Mouse (Mus musculus) midbrain, embryonic 12.5 days (tissue): ENCODE measurements around the gene Ccdc15. TPM values are rescaled to one million over a fixed set of nuclear protein-coding genes. Genes with fewer than 3 reads are reported as not detected.
"Not testable (repeated sequence)": the region's sequence is repeated elsewhere in the genome, so short reads cannot be mapped to it uniquely, and the experiment has no call there.

ENCODE experiments used
- ATAC-seq: fragments of 200-750 bp; cut with Nextera tagmentation; 2 replicates; pipeline ENCODE4 v1.8.0; 2017; ENCODE audit warnings: low read depth, moderate TSS enrichment, moderate library complexity; ENCODE audit not compliant: low FRiP score
- H3K27ac ChIP-seq: fragments of 300-500 bp; sonication (generic); replicated peaks from 2 replicates; pipeline ENCODE4 v1.5.1; 2016; ENCODE audit warnings: mild to moderate bottlenecking
- H3K27me3 ChIP-seq: fragments of 300-500 bp; sonication (generic); 2 replicates; pipeline ENCODE4 v1.6.1; 2016; ENCODE audit warnings: mild to moderate bottlenecking
- H3K36me3 ChIP-seq: fragments of 300-500 bp; sonication (generic); 2 replicates; pipeline ENCODE4 v1.6.1; 2016
- H3K4me1 ChIP-seq: fragments of 300-500 bp; sonication (generic); 2 replicates; pipeline ENCODE4 v1.6.1; 2016
- H3K4me2 ChIP-seq: fragments of 300-500 bp; sonication (generic); replicated peaks from 2 replicates; pipeline ENCODE4 v1.6.1; 2016; ENCODE audit warnings: mild to moderate bottlenecking, moderate library complexity
- H3K4me3 ChIP-seq: fragments of 300-500 bp; sonication (generic); 2 replicates; pipeline ENCODE4 v1.5.1; 2016; ENCODE audit warnings: mild to moderate bottlenecking
- H3K9ac ChIP-seq: fragments of 300-500 bp; sonication (generic); replicated peaks from 2 replicates; pipeline ENCODE4 v1.6.1; 2016; ENCODE audit warnings: mild to moderate bottlenecking, moderate library complexity
- H3K9me3 ChIP-seq: fragments of 300-500 bp; sonication (generic); 2 replicates; pipeline ENCODE4 v1.6.1; 2016; ENCODE audit warnings: mild to moderate bottlenecking
- WGBS: fragments of 180-500 bp; shearing (Covaris S2); methylation state at CpG from one replicate; pipeline ENCODE4 v1.1.7; 2016; 5-methylcytosine and 5-hydroxymethylcytosine counted together
- polyA plus RNA-seq: library from polyadenylated mRNA; unstranded; fragments of >200 nt; fragmentation: Nextera tagmentation; extraction: Ambion mirVana; gene quantifications from 2 replicates; pipeline ENCODE4 v1.2.1, GENCODE M21; 2016

The Ccdc15 gene
- polyA plus RNA-seq, 1 experiment from 2014 or later, result 13.5 TPM

DNA sequence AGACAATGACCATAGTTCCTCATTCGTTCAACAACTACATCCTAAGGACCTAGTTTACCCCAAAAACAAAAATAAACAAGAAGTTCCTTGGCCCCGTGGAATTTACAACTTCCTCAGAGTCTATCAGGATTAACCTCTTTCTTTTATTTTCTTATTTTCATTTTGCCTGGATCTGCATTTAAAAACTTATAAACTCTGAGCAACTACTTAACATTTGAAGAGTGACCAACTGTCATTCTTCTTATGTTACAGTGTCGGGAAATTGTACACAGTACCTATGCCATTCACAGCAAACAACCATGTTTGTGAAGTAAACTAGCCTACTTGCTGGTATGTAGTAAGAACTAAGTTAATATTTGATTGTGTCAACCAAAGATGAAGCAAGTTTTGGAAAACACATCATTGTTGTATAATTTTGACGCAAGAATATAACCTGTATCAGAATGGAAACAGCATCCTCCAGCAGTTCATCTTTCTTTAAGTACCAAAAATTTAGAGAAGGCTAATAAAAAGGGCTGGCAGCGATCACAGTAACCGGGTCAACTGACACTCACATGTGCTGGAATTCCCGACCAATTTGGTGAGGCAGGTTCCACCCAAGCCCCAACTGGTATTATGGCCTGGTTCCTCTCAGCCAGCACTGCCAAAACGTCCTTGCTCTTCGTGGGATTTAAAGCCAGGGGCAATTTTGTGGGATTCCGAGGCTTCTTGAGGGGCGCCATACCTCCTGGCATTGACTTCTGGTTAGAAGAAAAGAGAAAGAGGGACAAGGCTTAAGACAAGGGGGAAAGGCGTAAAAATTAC is 846 bp downstream of the Ccdc15 start:
- 24% methylated on average over 12 of the region's 12 CpGs for WGBS
- Histone ChIP-seq H3K4me3 (peak overlapping the region; percentile 81), H3K9ac (peak overlapping the region; percentile 80), H3K27me3 (no peaks in the 10 kb centered on the region), H3K4me2 (peak overlapping the region; percentile 87), H3K36me3 (peaks cover 4% of the 10 kb centered on the region; the same call in 1 of the 2 replicates), H3K9me3 (no peaks in the 10 kb centered on the region), H3K4me1 (peaks cover 11% of the 10 kb centered on the region), H3K27ac (peak overlapping the region; percentile 89)
- ATAC-seq, result peak; percentile 5; the same call in 1 of the 2 replicates

DNA sequence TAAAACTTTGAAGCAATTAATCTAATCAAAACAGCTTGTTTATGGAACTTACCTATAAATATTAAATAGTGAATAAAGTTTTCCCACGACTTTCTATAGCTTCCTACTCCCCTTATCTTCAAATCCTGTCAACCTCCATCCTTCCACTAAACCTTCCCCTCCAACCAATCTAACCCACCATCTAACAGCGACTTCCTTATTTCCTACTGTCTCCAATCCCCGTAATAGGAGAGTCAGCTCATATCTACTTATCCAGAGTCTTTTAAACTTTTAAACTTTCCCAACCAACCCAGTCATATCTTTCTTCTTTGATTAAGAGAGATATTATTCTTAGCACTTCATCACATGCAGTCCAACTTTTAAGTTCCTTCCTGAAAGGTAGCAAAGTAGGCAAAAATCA is 2.8 kb downstream of the Ccdc15 start:
- no peak overlapping the region for H3K9ac ChIP-seq
- peaks cover 11% of the 10 kb centered on the region for H3K4me1 ChIP-seq
- no peak for ATAC-seq
- WGBS, result 85% methylated on average over 3 of the region's 3 CpGs
- no peaks in the 10 kb centered on the region for H3K9me3 ChIP-seq
- no peaks in the 10 kb centered on the region for H3K27me3 ChIP-seq
- peaks cover 10% of the 10 kb centered on the region for H3K36me3 ChIP-seq
- H3K27ac ChIP-seq, result no peak overlapping the region
- H3K4me2 ChIP-seq, result no peak overlapping the region
- no peak overlapping the region for H3K4me3 ChIP-seq

GRCm38 (mm10) chr9:37329456-37329855 is 18.8 kb downstream of the Ccdc15 start:
- Histone ChIP-seq H3K4me1 (no peaks in the 10 kb centered on the region), H3K36me3 (no peaks in the 10 kb centered on the region), H3K27ac (no peak overlapping the region), H3K9ac (no peak overlapping the region), H3K27me3 (no peaks in the 10 kb centered on the region), H3K9me3 (no peaks in the 10 kb centered on the region), H3K4me2 (no peak overlapping the region), H3K4me3 (no peak overlapping the region)
- WGBS, result 47% methylated on average over 3 of the region's 3 CpGs
- ATAC-seq, result no peak

DNA sequence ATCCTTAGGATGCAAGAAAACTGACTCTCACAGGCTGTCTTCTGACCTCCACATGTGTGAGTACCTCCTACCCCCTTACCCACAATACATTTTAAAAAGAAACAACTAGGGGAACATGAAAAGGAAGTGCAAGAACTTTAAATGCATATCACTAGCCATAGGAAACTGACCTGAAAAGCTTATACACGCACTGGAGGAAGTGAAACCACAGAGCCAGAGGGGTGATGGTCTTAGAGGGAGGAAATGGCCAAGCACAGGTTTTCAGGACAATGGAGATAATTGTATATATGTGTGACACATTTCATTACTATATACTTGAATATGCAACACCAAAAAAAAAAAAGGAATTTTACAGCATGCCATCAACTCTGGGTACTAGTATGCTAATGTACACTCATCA is 46.5 kb downstream of the Ccdc15 start:
- ATAC-seq, result no peak
- H3K27me3 ChIP-seq, result no peaks in the 10 kb centered on the region
- H3K4me3 ChIP-seq, result no peak overlapping the region
- no peak overlapping the region for H3K27ac ChIP-seq
- 90% methylated on average over 1 of the region's 1 CpGs for WGBS
- no peak overlapping the region for H3K4me2 ChIP-seq
- H3K4me1 ChIP-seq, result no peaks in the 10 kb centered on the region
- 0 out of 2 replicates have a peak, but pooled peaks cover 4% of the 10 kb centered on the region for H3K36me3 ChIP-seq
- no peak overlapping the region for H3K9ac ChIP-seq
- H3K9me3 ChIP-seq, result no peaks in the 10 kb centered on the region

- WGBS, result 81% methylated on average over 1 of the region's 1 CpGs
- H3K4me1 ChIP-seq, H3K4me3 ChIP-seq, H3K9me3 ChIP-seq, H3K27me3 ChIP-seq, H3K36me3 ChIP-seq, H3K9ac ChIP-seq, ATAC-seq, H3K4me2 ChIP-seq, H3K27ac ChIP-seq: not testable (repeated sequence)
Observed at GRCm38 (mm10) chr9:37300501-37300900, 47.7 kb downstream of the Ccdc15 start.

DNA sequence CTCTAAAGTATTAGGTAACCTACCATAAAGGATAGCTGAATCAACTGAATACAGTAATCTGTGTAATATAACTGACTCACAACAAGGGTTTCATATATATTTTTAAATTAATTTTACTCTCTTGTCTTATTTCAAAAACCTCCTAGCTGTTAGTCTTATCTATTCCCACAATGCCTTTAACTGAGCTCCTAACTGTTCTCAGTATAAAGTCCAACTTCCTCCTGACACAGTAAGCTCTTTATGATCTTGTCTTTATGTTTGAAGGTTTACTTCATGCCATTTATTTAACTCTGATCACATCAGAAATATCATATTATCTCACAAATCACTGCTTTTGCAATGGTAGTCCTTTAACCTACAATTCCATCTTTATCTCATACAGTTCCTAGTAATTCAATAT is 52.6 kb downstream of the Ccdc15 start:
- Histone ChIP-seq H3K4me1 (no peaks in the 10 kb centered on the region), H3K9me3 (no peaks in the 10 kb centered on the region), H3K9ac (no peak overlapping the region), H3K4me3 (no peak overlapping the region), H3K36me3 (no peaks in the 10 kb centered on the region), H3K4me2 (no peak overlapping the region), H3K27ac (no peak overlapping the region), H3K27me3 (no peaks in the 10 kb centered on the region)
- no peak for ATAC-seq

GRCm38 (mm10) chr9:37266622-37267021 is 81.6 kb downstream of the Ccdc15 start:
- no peak for ATAC-seq
- H3K4me1 ChIP-seq, result no peaks in the 10 kb centered on the region
- no peaks in the 10 kb centered on the region for H3K27me3 ChIP-seq
- H3K4me2 ChIP-seq, result no peak overlapping the region
- H3K27ac ChIP-seq, result no peak overlapping the region
- WGBS, result 93% methylated on average over 2 of the region's 2 CpGs
- no peak overlapping the region for H3K4me3 ChIP-seq
- no peaks in the 10 kb centered on the region for H3K36me3 ChIP-seq
- no peak overlapping the region for H3K9ac ChIP-seq
- no peaks in the 10 kb centered on the region for H3K9me3 ChIP-seq

GRCm38 (mm10) chr9:37255889-37256225 is 92.4 kb downstream of the Ccdc15 start:
- peaks cover 10% of the 10 kb centered on the region for H3K4me1 ChIP-seq
- 44% methylated on average over 7 of the region's 7 CpGs for WGBS
- H3K36me3 ChIP-seq, result no peaks in the 10 kb centered on the region
- no peak overlapping the region for H3K27ac ChIP-seq
- peak; percentile 44; the same call in 1 of the 2 replicates for ATAC-seq
- no peaks in the 10 kb centered on the region for H3K9me3 ChIP-seq
- peaks cover 18% of the 10 kb centered on the region for H3K27me3 ChIP-seq
- H3K4me2 ChIP-seq, result peak overlapping the region; percentile 71
- no peak overlapping the region for H3K9ac ChIP-seq
- peak overlapping the region; percentile 43; the same call in 1 of the 2 replicates for H3K4me3 ChIP-seq

- peak within 1 kb of the TSS; percentile 71 for H3K4me2 ChIP-seq
- peak; percentile 77 for ATAC-seq
- H3K27me3 ChIP-seq, result peaks cover 18% of the 10 kb centered on the region
- peak within 1 kb of the TSS; percentile 48 for H3K9ac ChIP-seq
- H3K36me3 ChIP-seq, result no peaks in the 10 kb centered on the region
- whole genome bisulfite sequencing, result 2% methylated on average over 38 of the region's 38 CpGs
- H3K4me3 ChIP-seq, result peak within 1 kb of the TSS; percentile 43
- peaks cover 10% of the 10 kb centered on the region for H3K4me1 ChIP-seq
- no peaks in the 10 kb centered on the region for H3K9me3 ChIP-seq
- H3K27ac ChIP-seq, result no peak within 1 kb of the TSS
Observed at GRCm38 (mm10) chr9:37255149-37255888, 92.9 kb downstream of the Ccdc15 start, which contains the start of gene Slc37a2. TSS of gene Slc37a2 (minus strand) at chr9:37255738.

GRCm38 (mm10) chr9:37254531-37255110 is 93.6 kb downstream of the Ccdc15 start:
- H3K9ac ChIP-seq, result no peak overlapping the region; the same call in 1 of the 2 replicates
- H3K27me3 ChIP-seq, result peaks cover 18% of the 10 kb centered on the region
- H3K4me3 ChIP-seq, result peak overlapping the region; percentile 43; the same call in 1 of the 2 replicates
- peaks cover 10% of the 10 kb centered on the region for H3K4me1 ChIP-seq
- H3K9me3 ChIP-seq, result no peaks in the 10 kb centered on the region
- H3K36me3 ChIP-seq, result no peaks in the 10 kb centered on the region
- WGBS, result 17% methylated on average over 6 of the region's 6 CpGs
- H3K4me2 ChIP-seq, result peak overlapping the region; percentile 71
- peak; percentile 27 for ATAC-seq
- H3K27ac ChIP-seq, result no peak overlapping the region

- H3K27ac ChIP-seq, result no peak overlapping the region
- H3K9me3 ChIP-seq, result no peaks in the 10 kb centered on the region
- H3K36me3 ChIP-seq, result no peaks in the 10 kb centered on the region
- H3K4me3 ChIP-seq, result no peak overlapping the region
- WGBS, result 88% methylated on average over 6 of the region's 6 CpGs
- peaks cover 12% of the 10 kb centered on the region; the same call in 1 of the 2 replicates for H3K27me3 ChIP-seq
- no peak for ATAC-seq
- H3K9ac ChIP-seq, result no peak overlapping the region
- peaks cover 8% of the 10 kb centered on the region for H3K4me1 ChIP-seq
- H3K4me2 ChIP-seq, result no peak overlapping the region
Observed at GRCm38 (mm10) chr9:37250631-37251030, 97.6 kb downstream of the Ccdc15 start.

DNA sequence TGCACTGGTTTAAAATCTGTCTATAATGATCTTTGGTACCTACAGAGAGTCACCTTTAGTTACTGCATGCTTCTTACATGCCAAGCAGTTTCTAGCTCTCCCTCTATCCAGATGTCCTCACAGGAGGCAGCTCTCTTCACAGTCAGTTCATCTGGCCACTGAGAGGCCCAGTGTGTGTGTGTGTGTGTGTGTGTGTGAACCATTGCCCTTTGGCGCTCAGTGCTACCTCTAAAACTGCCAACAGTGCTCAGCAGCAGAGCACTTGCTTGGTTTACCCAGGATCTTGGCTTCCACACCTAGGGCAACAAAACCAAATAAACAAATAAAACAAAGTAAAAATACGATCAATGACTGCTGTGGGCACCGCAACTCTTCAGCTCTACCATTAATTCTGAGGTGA is 98.3 kb downstream of the Ccdc15 start:
- Histone ChIP-seq H3K9ac (no peak overlapping the region), H3K9me3 (no peaks in the 10 kb centered on the region), H3K27me3 (peaks cover 5% of the 10 kb centered on the region; the same call in 1 of the 2 replicates), H3K4me1 (peaks cover 2% of the 10 kb centered on the region), H3K27ac (no peak overlapping the region), H3K4me2 (no peak overlapping the region), H3K36me3 (no peaks in the 10 kb centered on the region), H3K4me3 (no peak overlapping the region)
- no peak for ATAC-seq
- WGBS, result 90% methylated on average over 3 of the region's 3 CpGs
